Mouse (Mus musculus) liver, embryonic 11.5 days (tissue): Measurements from ENCODE around the gene Psmd1. TPM values are rescaled to one million over a fixed set of nuclear protein-coding genes. Genes with fewer than 3 reads are reported as not detected.
"Not testable (repeated sequence)": the region's sequence is repeated elsewhere in the genome, so short reads cannot be mapped to it uniquely, and the experiment has no call there.

Experiments used
- ATAC-seq: fragments of 200-750 bp; cut with Nextera tagmentation; replicated peaks from 2 replicates; pipeline ENCODE4 v1.8.0; 2017; ENCODE audit warnings: moderate number of reproducible peaks, mild to moderate bottlenecking, moderate TSS enrichment, moderate library complexity; ENCODE audit not compliant: low FRiP score
- DNase-seq: peaks from one replicate; pipeline ENCODE4 v3.0.0-alpha.2; 2017; ENCODE audit warnings: low spot score
- H3K27ac ChIP-seq: fragments of 300-500 bp; sonication (generic); 2 replicates; pipeline ENCODE4 v1.5.1; 2014; ENCODE audit warnings: mild to moderate bottlenecking, low read depth, low read length, control low read depth
- H3K27me3 ChIP-seq: fragments of 300-500 bp; sonication (generic); replicated peaks from 2 replicates; pipeline ENCODE4 v1.6.1; 2014; ENCODE audit warnings: low read length, mixed read lengths; ENCODE audit not compliant: control insufficient read depth, insufficient read depth
- H3K36me3 ChIP-seq: fragments of 300-500 bp; sonication (generic); 2 replicates; pipeline ENCODE4 v1.6.1; 2014; ENCODE audit warnings: mild to moderate bottlenecking, low read length, moderate library complexity, mixed read lengths; ENCODE audit not compliant: control insufficient read depth, insufficient read depth
- H3K4me1 ChIP-seq: fragments of 300-500 bp; sonication (generic); replicated peaks from 2 replicates; pipeline ENCODE4 v1.6.1; 2014; ENCODE audit warnings: low read length, mixed read lengths; ENCODE audit not compliant: control insufficient read depth, insufficient read depth
- H3K4me2 ChIP-seq: fragments of 300-500 bp; sonication (generic); 2 replicates; pipeline ENCODE4 v1.6.1; 2014; ENCODE audit warnings: mild to moderate bottlenecking, control low read depth, moderate library complexity
- H3K4me3 ChIP-seq: fragments of 300-500 bp; sonication (generic); 2 replicates; pipeline ENCODE4 v1.5.1; 2014; ENCODE audit warnings: low read depth, low read length, control low read depth
- H3K9ac ChIP-seq: fragments of 300-500 bp; sonication (generic); 2 replicates; pipeline ENCODE4 v1.6.1; 2014; ENCODE audit warnings: low read depth, low read length, control low read depth
- H3K9me3 ChIP-seq: fragments of 300-500 bp; sonication (generic); 2 replicates; pipeline ENCODE4 v1.6.1; 2016; ENCODE audit warnings: low read length, inconsistent platforms, mixed read lengths; ENCODE audit not compliant: control insufficient read depth
- WGBS: fragments of 180-500 bp; shearing (Covaris S2); extraction: QIAGEN DNeasy Blood & Tissue Kit; methylation state at CpG from one replicate; pipeline ENCODE4 v1.1.7; 2014; 5-methylcytosine and 5-hydroxymethylcytosine counted together
- polyA plus RNA-seq: library from polyadenylated mRNA; unstranded; fragments of >200 nt; fragmentation: Nextera tagmentation; extraction: Ambion mirVana; gene quantifications from 2 replicates; pipeline ENCODE4 v1.2.1, GENCODE M21; 2014

Psmd1 gene
- 196 and 223 TPM in 2 replicates for polyA plus RNA-seq

- H3K4me3 ChIP-seq, result peak within 1 kb of the TSS; percentile 96
- H3K27me3 ChIP-seq, result no peaks in the 10 kb centered on the region
- peak; percentile 88 for ATAC-seq
- peak within 1 kb of the TSS; percentile 93 for H3K9ac ChIP-seq
- peaks cover 3% of the 10 kb centered on the region; the same call in 1 of the 2 replicates for H3K9me3 ChIP-seq
- WGBS, result under 1% methylated on average over 45 of the region's 47 CpGs
- peaks cover 4% of the 10 kb centered on the region; the same call in 1 of the 2 replicates for H3K36me3 ChIP-seq
- peaks cover 15% of the 10 kb centered on the region for H3K4me1 ChIP-seq
- H3K27ac ChIP-seq, result peak within 1 kb of the TSS; percentile 68
- H3K4me2 ChIP-seq, result peak within 1 kb of the TSS; percentile 73
- peak; percentile 89 for DNase-seq
Observed at GRCm38 (mm10) chr1:86064271-86064991, at the start of gene Psmd1. Gene Psmd1 (plus strand): TSS chr1:86064387.

DNA sequence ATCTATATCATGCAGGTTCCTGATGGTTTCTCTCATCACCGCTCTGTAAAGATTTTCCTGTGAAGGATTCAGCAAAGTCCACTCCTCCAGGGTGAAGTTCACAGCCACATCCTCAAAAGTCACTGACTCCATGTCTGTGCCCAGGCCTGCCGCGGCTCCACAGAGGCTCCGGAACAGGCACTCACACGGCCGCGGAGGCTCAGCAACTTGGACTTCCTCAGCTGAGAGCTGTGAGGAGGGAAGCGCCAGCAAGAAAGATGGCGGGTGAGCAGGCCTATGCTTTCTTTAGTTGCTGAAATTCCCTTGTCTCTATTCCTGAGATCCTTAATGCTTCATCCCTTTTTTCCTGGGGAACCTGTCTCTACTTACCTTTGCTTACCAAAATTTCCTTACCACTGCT lies 48.4 kb upstream of the Psmd1 start:
- ATAC-seq, H3K9me3 ChIP-seq, H3K27ac ChIP-seq, H3K4me2 ChIP-seq, H3K4me3 ChIP-seq, DNase-seq, H3K36me3 ChIP-seq, H3K9ac ChIP-seq, H3K4me1 ChIP-seq: not testable (repeated sequence)
- peaks cover 33% of the 10 kb centered on the region for H3K27me3 ChIP-seq
- 92% methylated on average over 9 of the region's 9 CpGs for WGBS

GRCm38 (mm10) chr1:86016516-86016915 lies 47.7 kb upstream of the Psmd1 start, which contains the start of gene Spata3:
Gene Spata3 (plus strand): TSS chr1:86016816.
- 89% methylated on average over 8 of the region's 8 CpGs for WGBS
- Histone ChIP-seq H3K27ac (no peak within 1 kb of the TSS), H3K4me2 (no peak within 1 kb of the TSS), H3K9ac (no peak within 1 kb of the TSS), H3K9me3 (no peaks in the 10 kb centered on the region), H3K36me3 (no peaks in the 10 kb centered on the region), H3K27me3 (peaks cover 40% of the 10 kb centered on the region), H3K4me3 (no peak within 1 kb of the TSS), H3K4me1 (no peaks in the 10 kb centered on the region)
- DNase-seq (no peak), ATAC-seq (no peak)

DNA sequence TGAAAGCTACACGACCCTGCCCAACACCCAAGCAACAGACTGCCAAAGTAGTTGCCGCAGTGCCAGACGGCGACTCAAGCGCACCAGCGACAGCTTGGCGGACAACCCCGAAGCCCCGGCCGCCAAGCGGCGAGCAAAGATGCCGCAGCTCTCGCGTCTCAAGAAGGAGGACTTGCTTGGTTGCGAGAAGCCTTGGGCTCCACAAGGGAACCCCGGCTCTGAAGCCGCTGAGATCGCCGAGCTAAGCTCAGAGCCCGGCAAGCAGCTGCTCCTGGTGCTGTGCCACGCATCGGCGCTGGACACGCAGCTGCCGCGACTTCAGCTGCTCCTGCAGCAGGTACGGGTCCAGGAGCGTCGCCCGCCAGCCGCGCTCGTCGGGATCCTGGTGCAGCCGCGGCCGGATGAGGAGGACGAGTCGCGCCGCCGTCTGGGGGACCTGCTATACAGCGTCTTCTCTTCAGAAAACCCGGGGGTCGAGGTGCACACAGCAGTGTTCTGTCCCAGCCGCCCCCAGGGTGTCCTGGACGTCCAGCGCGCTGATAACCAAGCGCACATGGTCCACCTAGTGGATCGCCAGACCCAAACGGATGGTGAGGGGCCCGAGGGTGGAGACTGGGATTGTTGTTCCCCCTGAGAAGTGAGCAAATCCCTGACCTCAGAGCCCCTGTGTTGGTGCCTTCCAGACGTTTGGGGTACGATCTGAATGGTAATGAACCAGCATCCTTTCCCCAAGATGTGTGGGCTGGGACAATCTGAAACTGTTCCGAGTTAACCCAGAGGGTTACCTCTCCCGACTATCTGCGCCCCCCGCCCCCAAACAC lies 45.7 kb upstream of the Psmd1 start:
- H3K36me3 ChIP-seq, result no peaks in the 10 kb centered on the region
- ATAC-seq, result peak; percentile 45; the same call in 1 of the 2 replicates
- peak; percentile 60 for DNase-seq
- no peaks in the 10 kb centered on the region for H3K4me1 ChIP-seq
- H3K4me3 ChIP-seq, result peak overlapping the region; percentile 43
- peaks cover 47% of the 10 kb centered on the region for H3K27me3 ChIP-seq
- H3K4me2 ChIP-seq, result peak overlapping the region; percentile 68
- no peak overlapping the region for H3K27ac ChIP-seq
- peak overlapping the region; percentile 34; the same call in 1 of the 2 replicates for H3K9ac ChIP-seq
- H3K9me3 ChIP-seq, result no peaks in the 10 kb centered on the region
- 4% methylated on average over 60 of the region's 60 CpGs for WGBS

DNA sequence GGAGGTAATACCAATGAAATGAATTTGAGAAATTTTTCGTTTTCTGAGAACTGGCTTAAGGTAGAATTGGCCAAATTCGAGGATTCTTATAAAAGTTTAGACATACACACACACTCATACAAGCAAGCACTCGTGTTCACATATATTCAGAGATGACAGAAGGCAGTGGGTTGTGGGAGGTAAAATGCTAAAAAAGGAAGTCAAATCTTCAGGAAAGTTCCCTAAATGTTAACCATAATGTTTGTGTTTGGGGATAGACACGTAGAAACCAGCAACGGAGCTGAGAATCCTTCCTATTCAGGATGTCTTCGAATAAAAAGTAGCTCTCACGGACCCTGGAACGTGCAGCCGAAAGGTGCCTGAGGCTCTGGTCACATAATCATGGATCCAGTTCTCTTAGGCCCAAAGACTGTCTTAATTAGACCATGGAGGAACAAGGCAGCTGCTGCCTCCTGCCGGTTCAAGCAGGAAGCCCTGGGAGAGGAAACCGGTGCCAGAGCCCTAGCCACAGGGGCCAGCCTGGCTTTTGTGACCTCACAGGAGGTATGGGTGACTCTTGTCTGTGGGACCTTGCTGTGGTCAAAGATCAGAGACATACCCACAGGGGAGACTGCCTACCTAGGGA lies 42.7 kb upstream of the Psmd1 start:
- DNase-seq (no peak), ATAC-seq (no peak; the same call in 1 of the 2 replicates)
- no peak overlapping the region for H3K27ac ChIP-seq
- H3K27me3 ChIP-seq, result peaks cover 47% of the 10 kb centered on the region
- H3K9me3 ChIP-seq, result no peaks in the 10 kb centered on the region
- H3K4me3 ChIP-seq, result no peak overlapping the region
- WGBS, result 55% methylated on average over 11 of the region's 11 CpGs
- no peaks in the 10 kb centered on the region for H3K36me3 ChIP-seq
- no peaks in the 10 kb centered on the region for H3K4me1 ChIP-seq
- no peak overlapping the region for H3K4me2 ChIP-seq
- H3K9ac ChIP-seq, result no peak overlapping the region

- no peak for ATAC-seq
- Histone ChIP-seq H3K4me1 (no peaks in the 10 kb centered on the region; the same call in 1 of the 2 replicates), H3K4me3 (no peak overlapping the region), H3K36me3 (no peaks in the 10 kb centered on the region), H3K9me3 (no peaks in the 10 kb centered on the region), H3K27me3 (no peaks in the 10 kb centered on the region; the same call in 1 of the 2 replicates), H3K9ac (no peak overlapping the region), H3K4me2 (no peak overlapping the region), H3K27ac (no peak overlapping the region)
- no peak for DNase-seq
- WGBS, result 31% methylated on average over 11 of the region's 11 CpGs
Observed at GRCm38 (mm10) chr1:86032273-86032987, 31.8 kb upstream of the Psmd1 start.

- Histone ChIP-seq H3K27me3 (peaks cover 7% of the 10 kb centered on the region; the same call in 1 of the 2 replicates), H3K36me3 (no peaks in the 10 kb centered on the region), H3K9me3 (no peaks in the 10 kb centered on the region), H3K27ac (peak overlapping the region; percentile 25; the same call in 1 of the 2 replicates), H3K4me2 (no peak overlapping the region), H3K4me1 (no peaks in the 10 kb centered on the region; the same call in 1 of the 2 replicates), H3K9ac (no peak overlapping the region), H3K4me3 (no peak overlapping the region)
- ATAC-seq (peak; percentile 57; the same call in 1 of the 2 replicates), DNase-seq (no peak)
- WGBS, result 41% methylated on average over 3 of the region's 3 CpGs
Observed at GRCm38 (mm10) chr1:86038191-86038951, 25.8 kb upstream of the Psmd1 start.
